Mouse (Mus musculus) lung, adult 2 months (tissue): ENCODE data around the gene Olfr782.

Experiments
- CTCF ChIP-seq: fragments of 200-500 bp; IDR thresholded peaks from 2 replicates; pipeline ENCODE4 v1.5.1; 2011; ENCODE audit warnings: mild to moderate bottlenecking, low read length, control low read depth; ENCODE audit not compliant: insufficient read depth
- POLR2A ChIP-seq: fragments of 200-500 bp; IDR thresholded peaks from 2 replicates; pipeline ENCODE4 v1.6.1; 2011; ENCODE audit warnings: low read depth, mild to moderate bottlenecking, control low read depth, low read length, borderline replicate concordance; ENCODE audit errors: extremely low read depth

- TF ChIP-seq CTCF (no peak), POLR2A (no peak)
These were observed at the start of gene Olfr782 for GRCm38 (mm10) chr10:129348550-129348949.
